In genomic region chr6:5108494-5108893, GRCm38 (mm10) we compare ENCODE assay signal across 18 mouse cellular contexts.
"Had no signal": no experiment of that assay in that cellular context is flagged by ENCODE, and none has a peak within 500 bp of the region (broad histone marks: within the 10 kb centered on the region; RNA-seq: fewer than 3 reads in every experiment).

No protein-coding gene starts in this region.

- DNase-seq: kidney, postnatal 10 days; kidney, postnatal 4 days; left cerebral cortex, postnatal 4 days; lung, adult 2 months; retina, postnatal 1 day; right cerebral cortex, postnatal 4 days; spleen, adult 18-20 months; thymus, adult 18-20 months; thymus, postnatal 14 days had no signal

- H3K9me3 ChIP-seq: liver, embryonic 15.5 days; megakaryocyte, embryonic 14.5 days; midbrain, embryonic 12.5 days; neural tube, embryonic 12.5 days had no signal

- H3K36me3 ChIP-seq: liver, embryonic 15.5 days; midbrain, embryonic 12.5 days; neural tube, embryonic 12.5 days had no signal

- H3K4me3 ChIP-seq: layer of hippocampus, adult 2 months; liver, embryonic 15.5 days; megakaryocyte, embryonic 14.5 days; midbrain, embryonic 12.5 days; myocyte; neural tube, embryonic 12.5 days had no signal

- H3K9ac ChIP-seq: liver, embryonic 15.5 days; midbrain, embryonic 12.5 days; neural tube, embryonic 12.5 days had no signal

- H3K27me3 ChIP-seq: liver, embryonic 15.5 days; megakaryocyte, embryonic 14.5 days; midbrain, embryonic 12.5 days; neural tube, embryonic 12.5 days had no signal

- H3K27ac ChIP-seq: layer of hippocampus, adult 2 months; liver, embryonic 15.5 days; macrophage; midbrain, embryonic 12.5 days; neural tube, embryonic 12.5 days had no signal

- ATAC-seq: lung, postnatal 0 days had no signal

- H3K4me2 ChIP-seq: liver, embryonic 11.5 days; liver, embryonic 15.5 days; midbrain, embryonic 12.5 days; neural tube, embryonic 12.5 days had no signal
